Mouse (Mus musculus): ENCODE data around the gene Rin2. TPM values are rescaled to one million over a fixed set of nuclear protein-coding genes. Genes with fewer than 3 reads are reported as not detected.

Rin2 gene
- total and polyA plus RNA-seq, 2 experiments from 2014 or later: 13.1 to 16.8 TPM

DNA sequence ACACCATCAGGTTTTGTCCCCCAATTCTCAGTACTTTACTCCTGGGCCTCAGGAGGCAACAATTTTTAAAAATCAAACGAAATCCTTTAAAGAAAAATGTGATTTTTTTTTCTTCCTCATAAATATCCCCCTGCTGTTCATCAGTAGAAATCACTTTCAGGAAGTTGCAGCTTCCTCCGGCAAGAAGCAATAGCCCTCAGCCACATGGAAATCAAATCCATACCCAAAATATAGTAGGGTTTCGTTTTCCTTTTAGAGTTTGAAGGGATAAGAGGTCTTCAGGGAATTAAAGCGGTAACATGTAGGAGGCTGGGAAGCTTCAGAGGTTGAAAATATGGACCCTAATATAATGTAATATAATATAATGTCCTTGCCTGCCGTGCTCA lies 157.8 kb downstream of the Rin2 start:
- Histone ChIP-seq H3K27ac (ENCODE audit: low read depth) (peak overlapping the region; percentile 56), H3K4me3 (ENCODE audit: low read depth, low read length) (peak overlapping the region; percentile 7), H3K36me3 (replicated peaks; ENCODE audit: control insufficient read depth, insufficient read depth, low read length) (no peaks in the 10 kb centered on the region; the same call in 1 of the 2 replicates), H3K27me3 (ENCODE audit: control insufficient read depth, insufficient read depth, low read length) (no peaks in the 10 kb centered on the region), H3K4me2 (ENCODE audit: low read depth, low read length) (peak overlapping the region; percentile 45), H3K9ac (replicated peaks; ENCODE audit: low read depth, low read length) (no peak overlapping the region), H3K4me1 (ENCODE audit: control insufficient read depth, insufficient read depth) (peaks cover 9% of the 10 kb centered on the region), H3K9me3 (replicated peaks; ENCODE audit: control insufficient read depth, low read length) (no peaks in the 10 kb centered on the region)
- DNase-seq (ENCODE audit: low spot score): no peak
- no peak for TF ChIP-seq CTCF (IDR thresholded peaks at IDR 0.05; ENCODE audit: low read depth)
- TF ChIP-seq EP300 (IDR thresholded peaks at IDR 0.05; ENCODE audit: low read depth): no peak
- 55% methylated on average over 5 of the region's 5 CpGs for WGBS
- ATAC-seq (ENCODE audit: insufficient read depth, low read depth): no peak

DNA sequence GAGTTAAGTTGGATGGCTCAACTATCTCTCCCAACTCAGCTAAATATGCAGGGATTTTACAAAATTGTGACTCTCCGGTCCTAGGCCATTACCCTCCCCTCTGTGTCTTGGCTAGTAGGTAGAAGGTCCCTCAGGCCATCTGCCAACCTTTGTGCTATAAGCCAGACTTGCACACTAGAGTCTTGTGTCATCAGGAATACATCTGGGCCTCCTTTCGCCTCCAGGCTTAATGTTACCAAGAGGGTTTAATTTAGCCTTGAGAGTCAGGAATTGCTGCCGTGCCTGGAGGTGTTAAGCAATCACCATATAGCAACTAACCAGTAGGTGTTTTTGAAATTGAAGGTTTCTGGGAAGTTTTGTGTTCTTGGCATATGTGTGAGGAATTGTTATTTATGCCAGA lies 158.3 kb downstream of the Rin2 start:
- peak overlapping the region; percentile 56 for H3K27ac ChIP-seq (ENCODE audit: low read depth)
- H3K4me1 ChIP-seq (ENCODE audit: control insufficient read depth, insufficient read depth): peaks cover 9% of the 10 kb centered on the region
- TF ChIP-seq CTCF (IDR thresholded peaks at IDR 0.05; ENCODE audit: low read depth) (no peak), EP300 (IDR thresholded peaks at IDR 0.05; ENCODE audit: low read depth) (no peak)
- no peak for ATAC-seq (ENCODE audit: insufficient read depth, low read depth)
- H3K9ac ChIP-seq (replicated peaks; ENCODE audit: low read depth, low read length): no peak overlapping the region
- no peaks in the 10 kb centered on the region; the same call in 1 of the 2 replicates for H3K36me3 ChIP-seq (replicated peaks; ENCODE audit: control insufficient read depth, insufficient read depth, low read length)
- H3K4me3 ChIP-seq (ENCODE audit: low read depth, low read length): no peak overlapping the region
- H3K27me3 ChIP-seq (ENCODE audit: control insufficient read depth, insufficient read depth, low read length): no peaks in the 10 kb centered on the region
- DNase-seq (ENCODE audit: low spot score): no peak
- 69% methylated on average over 3 of the region's 3 CpGs for WGBS
- no peaks in the 10 kb centered on the region for H3K9me3 ChIP-seq (replicated peaks; ENCODE audit: control insufficient read depth, low read length)
- no peak overlapping the region for H3K4me2 ChIP-seq (ENCODE audit: low read depth, low read length)

DNA sequence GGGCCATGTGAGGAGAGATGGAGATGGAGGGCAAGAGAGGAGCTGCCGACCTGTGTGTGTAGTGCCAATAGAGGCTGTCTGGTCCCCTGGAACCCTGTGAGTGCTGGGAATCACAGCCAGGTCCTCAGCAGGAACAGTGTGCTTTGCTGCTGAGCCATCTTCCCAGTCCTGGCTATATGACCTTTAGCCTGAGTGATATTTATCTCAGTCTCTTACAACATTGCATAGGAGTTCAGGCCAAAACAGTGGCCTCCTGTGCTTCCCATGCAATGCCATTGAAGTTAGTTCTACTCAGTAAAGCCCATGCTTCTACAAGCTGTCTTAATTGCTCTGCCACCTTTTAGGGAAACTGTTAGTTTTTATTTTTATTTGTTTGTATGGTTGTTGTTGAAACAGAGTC lies 160.9 kb downstream of the Rin2 start:
- Histone ChIP-seq H3K27ac (ENCODE audit: low read depth) (no peak overlapping the region), H3K36me3 (replicated peaks; ENCODE audit: control insufficient read depth, insufficient read depth, low read length) (peaks cover 7% of the 10 kb centered on the region; the same call in 1 of the 2 replicates), H3K4me3 (ENCODE audit: low read depth, low read length) (no peak overlapping the region), H3K4me2 (ENCODE audit: low read depth, low read length) (no peak overlapping the region), H3K27me3 (ENCODE audit: control insufficient read depth, insufficient read depth, low read length) (no peaks in the 10 kb centered on the region), H3K9ac (replicated peaks; ENCODE audit: low read depth, low read length) (no peak overlapping the region), H3K9me3 (replicated peaks; ENCODE audit: control insufficient read depth, low read length) (no peaks in the 10 kb centered on the region), H3K4me1 (ENCODE audit: control insufficient read depth, insufficient read depth) (peaks cover 9% of the 10 kb centered on the region)
- WGBS: 83% methylated on average over 1 of the region's 1 CpGs
- ATAC-seq (ENCODE audit: insufficient read depth, low read depth) (no peak), DNase-seq (ENCODE audit: low spot score) (no peak)
- TF ChIP-seq CTCF (IDR thresholded peaks at IDR 0.05; ENCODE audit: low read depth) (no peak), EP300 (IDR thresholded peaks at IDR 0.05; ENCODE audit: low read depth) (no peak)

- Histone ChIP-seq H3K27me3 (ENCODE audit: control insufficient read depth, insufficient read depth, low read length) (no peaks in the 10 kb centered on the region), H3K9me3 (replicated peaks; ENCODE audit: control insufficient read depth, low read length) (no peaks in the 10 kb centered on the region), H3K4me2 (ENCODE audit: low read depth, low read length) (no peak overlapping the region), H3K4me3 (ENCODE audit: low read depth, low read length) (no peak overlapping the region), H3K9ac (replicated peaks; ENCODE audit: low read depth, low read length) (no peak overlapping the region), H3K27ac (ENCODE audit: low read depth) (no peak overlapping the region), H3K36me3 (replicated peaks; ENCODE audit: control insufficient read depth, insufficient read depth, low read length) (peaks cover 7% of the 10 kb centered on the region; the same call in 1 of the 2 replicates), H3K4me1 (ENCODE audit: control insufficient read depth, insufficient read depth) (no peaks in the 10 kb centered on the region)
- ATAC-seq (ENCODE audit: insufficient read depth, low read depth) (no peak), DNase-seq (ENCODE audit: low spot score) (no peak)
- 82% methylated on average over 3 of the region's 3 CpGs for WGBS
- no peak for TF ChIP-seq CTCF (IDR thresholded peaks at IDR 0.05; ENCODE audit: low read depth)
Observed at GRCm38 (mm10) chr2:145838675-145839074, 163.7 kb downstream of the Rin2 start.

- no peak for DNase-seq (ENCODE audit: low spot score)
- H3K4me2 ChIP-seq (ENCODE audit: low read depth, low read length): no peak overlapping the region
- H3K4me3 ChIP-seq (ENCODE audit: low read depth, low read length): no peak overlapping the region
- H3K27ac ChIP-seq (ENCODE audit: low read depth): no peak overlapping the region
- no peak overlapping the region for H3K9ac ChIP-seq (replicated peaks; ENCODE audit: low read depth, low read length)
- no peak for ATAC-seq (ENCODE audit: insufficient read depth, low read depth)
- H3K4me1 ChIP-seq (ENCODE audit: control insufficient read depth, insufficient read depth): no peaks in the 10 kb centered on the region
- no peaks in the 10 kb centered on the region for H3K27me3 ChIP-seq (ENCODE audit: control insufficient read depth, insufficient read depth, low read length)
- H3K36me3 ChIP-seq (replicated peaks; ENCODE audit: control insufficient read depth, insufficient read depth, low read length): peaks cover 12% of the 10 kb centered on the region; the same call in 1 of the 2 replicates
- TF ChIP-seq EP300 (IDR thresholded peaks at IDR 0.05; ENCODE audit: low read depth) (no peak), CTCF (IDR thresholded peaks at IDR 0.05; ENCODE audit: low read depth) (no peak)
- WGBS: 85% methylated on average over 9 of the region's 9 CpGs
- H3K9me3 ChIP-seq (replicated peaks; ENCODE audit: control insufficient read depth, low read length): no peaks in the 10 kb centered on the region
Observed at GRCm38 (mm10) chr2:145839565-145840315, 164.7 kb downstream of the Rin2 start.

DNA sequence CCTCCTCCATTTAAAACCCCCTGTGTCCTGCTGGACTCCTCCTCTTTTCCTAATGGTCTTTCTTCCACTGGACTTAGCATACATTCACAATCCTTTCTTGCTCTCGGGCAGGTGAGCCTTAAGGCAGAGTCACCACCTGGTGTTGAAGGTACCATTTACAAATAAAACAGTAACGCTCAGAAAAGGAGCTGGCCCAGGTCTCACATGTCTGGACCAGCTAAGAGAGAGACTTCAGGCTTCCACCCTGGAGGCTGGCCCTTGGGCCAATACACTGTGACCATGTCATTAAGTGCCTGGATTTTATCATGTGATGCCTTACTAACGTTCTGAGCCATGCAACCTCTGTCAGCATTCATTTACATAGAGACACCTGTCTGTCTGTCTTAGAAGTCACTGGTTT lies 165.3 kb downstream of the Rin2 start:
- H3K4me1 ChIP-seq (ENCODE audit: control insufficient read depth, insufficient read depth): no peaks in the 10 kb centered on the region
- no peak overlapping the region for H3K27ac ChIP-seq (ENCODE audit: low read depth)
- H3K27me3 ChIP-seq (ENCODE audit: control insufficient read depth, insufficient read depth, low read length): no peaks in the 10 kb centered on the region
- DNase-seq (ENCODE audit: low spot score): no peak
- no peak for ATAC-seq (ENCODE audit: insufficient read depth, low read depth)
- peaks cover 18% of the 10 kb centered on the region for H3K36me3 ChIP-seq (replicated peaks; ENCODE audit: control insufficient read depth, insufficient read depth, low read length)
- no peaks in the 10 kb centered on the region for H3K9me3 ChIP-seq (replicated peaks; ENCODE audit: control insufficient read depth, low read length)
- TF ChIP-seq CTCF (IDR thresholded peaks at IDR 0.05; ENCODE audit: low read depth) (no peak), EP300 (IDR thresholded peaks at IDR 0.05; ENCODE audit: low read depth) (no peak)
- H3K4me3 ChIP-seq (ENCODE audit: low read depth, low read length): no peak overlapping the region
- H3K4me2 ChIP-seq (ENCODE audit: low read depth, low read length): no peak overlapping the region
- 66% methylated on average over 3 of the region's 3 CpGs for WGBS
- H3K9ac ChIP-seq (replicated peaks; ENCODE audit: low read depth, low read length): no peak overlapping the region
